Mouse (Mus musculus) hindbrain, postnatal 0 days (tissue): ENCODE measurements at regions not wholly inside any gene's neighbourhood (a gene's known extent, or its start where the extent isn't known, plus 50 kb on each side); places are given as distances from the start of the nearest gene placed in this dataset.
A peak's percentile ranks its signal among the peaks of the same experiment; 100 is the strongest.

Experiments
- ATAC-seq: fragments of 200-750 bp; cut with Nextera tagmentation; 2 replicates; pipeline ENCODE4 v1.8.0; 2017; ENCODE audit warnings: mild to moderate bottlenecking, moderate TSS enrichment, moderate library complexity
- DNase-seq: peaks from one replicate; pipeline ENCODE4 v3.0.0-alpha.2; 2015; ENCODE audit warnings: low spot score
- H3K27ac ChIP-seq: fragments of 300-500 bp; sonication (generic); 2 replicates; pipeline ENCODE4 v1.5.1; 2014; ENCODE audit warnings: mild to moderate bottlenecking
- H3K27me3 ChIP-seq: fragments of 300-500 bp; sonication (generic); 2 replicates; pipeline ENCODE4 v1.6.1; 2014; ENCODE audit warnings: low read length, mixed read lengths; ENCODE audit not compliant: insufficient read depth
- H3K36me3 ChIP-seq: fragments of 300-500 bp; sonication (generic); 2 replicates; pipeline ENCODE4 v1.6.1; 2014; ENCODE audit warnings: low read length, mixed read lengths; ENCODE audit not compliant: insufficient read depth
- H3K4me1 ChIP-seq: fragments of 300-500 bp; sonication (generic); 2 replicates; pipeline ENCODE4 v1.6.1; 2014; ENCODE audit warnings: antibody characterized with exemption, low read length, mixed read lengths; ENCODE audit not compliant: insufficient read depth
- H3K4me2 ChIP-seq: fragments of 300-500 bp; sonication (generic); 2 replicates; pipeline ENCODE4 v1.6.1; 2014; ENCODE audit warnings: low read depth, mild to moderate bottlenecking, low read length, moderate library complexity, mixed read lengths
- H3K4me3 ChIP-seq: fragments of 300-500 bp; sonication (generic); 2 replicates; pipeline ENCODE4 v1.5.1; 2014; ENCODE audit warnings: low read length
- H3K9ac ChIP-seq: fragments of 300-500 bp; sonication (generic); replicated peaks from 2 replicates; pipeline ENCODE4 v1.6.1; 2014; ENCODE audit warnings: mild to moderate bottlenecking, low read length, moderate library complexity, mixed read lengths
- H3K9me3 ChIP-seq: fragments of 300-500 bp; sonication (generic); 2 replicates; pipeline ENCODE4 v1.6.1; 2016; ENCODE audit warnings: low read length, mixed read lengths
- CTCF ChIP-seq: IDR thresholded peaks from 2 replicates; pipeline ENCODE4 v1.5.1; 2016; ENCODE audit warnings: antibody characterized with exemption, control low read depth, low read depth
- WGBS: fragments of 180-500 bp; shearing (Covaris S2); extraction: QIAGEN DNeasy Blood & Tissue Kit; methylation state at CpG from one replicate; pipeline ENCODE4 v1.1.7; 2014; 5-methylcytosine and 5-hydroxymethylcytosine counted together

- Histone ChIP-seq H3K4me1 (no peaks in the 10 kb centered on the region), H3K4me3 (no peak overlapping the region), H3K36me3 (no peaks in the 10 kb centered on the region), H3K9ac (no peak overlapping the region), H3K27me3 (no peaks in the 10 kb centered on the region), H3K4me2 (no peak overlapping the region), H3K27ac (no peak overlapping the region), H3K9me3 (no peaks in the 10 kb centered on the region)
- no peak for TF ChIP-seq CTCF
- 82% methylated on average over 3 of the region's 3 CpGs for WGBS
- no peak for ATAC-seq
- DNase-seq, result no peak
Measured at GRCm38 (mm10) chr8:98403645-98404032, 1012.6 kb downstream of the Cdh8 start.

GRCm38 (mm10) chr8:98402852-98403644 is 1013.2 kb downstream of the Cdh8 start:
- H3K27ac ChIP-seq, result no peak overlapping the region
- WGBS, result 61% methylated on average over 11 of the region's 11 CpGs
- H3K4me1 ChIP-seq, result no peaks in the 10 kb centered on the region
- H3K4me2 ChIP-seq, result no peak overlapping the region
- H3K36me3 ChIP-seq, result no peaks in the 10 kb centered on the region
- no peak for TF ChIP-seq CTCF
- no peaks in the 10 kb centered on the region for H3K9me3 ChIP-seq
- ATAC-seq, result peak; percentile 59
- H3K27me3 ChIP-seq, result no peaks in the 10 kb centered on the region
- DNase-seq, result peak; percentile 80
- H3K4me3 ChIP-seq, result no peak overlapping the region
- H3K9ac ChIP-seq, result no peak overlapping the region

DNA sequence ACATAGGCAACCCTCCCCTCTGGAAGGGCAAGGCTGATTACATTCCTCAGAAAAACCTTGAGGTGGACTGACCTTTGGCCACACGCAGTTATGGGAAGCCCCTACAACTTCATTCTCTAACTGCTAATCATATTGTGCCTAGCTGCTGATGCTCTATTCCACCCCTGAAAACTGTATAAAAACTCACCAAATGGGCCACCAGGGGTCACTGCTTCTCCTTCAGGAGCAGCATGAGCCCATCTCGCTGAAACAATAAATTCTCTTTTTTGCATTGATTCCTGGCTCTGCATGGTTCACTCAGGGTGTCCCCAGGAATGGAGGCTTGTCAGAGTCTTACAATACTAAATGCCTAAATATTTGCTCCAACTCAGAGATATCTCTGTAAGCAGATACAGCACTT is 1034.5 kb downstream of the Cdh8 start:
- Histone ChIP-seq H3K4me3 (no peak overlapping the region), H3K9me3 (peaks cover 2% of the 10 kb centered on the region; the same call in 1 of the 2 replicates), H3K27me3 (no peaks in the 10 kb centered on the region), H3K9ac (no peak overlapping the region), H3K36me3 (no peaks in the 10 kb centered on the region), H3K27ac (no peak overlapping the region), H3K4me2 (no peak overlapping the region), H3K4me1 (no peaks in the 10 kb centered on the region)
- no peak for DNase-seq
- no peak for ATAC-seq
- TF ChIP-seq CTCF, result no peak
- 93% methylated on average over 2 of the region's 2 CpGs for WGBS

DNA sequence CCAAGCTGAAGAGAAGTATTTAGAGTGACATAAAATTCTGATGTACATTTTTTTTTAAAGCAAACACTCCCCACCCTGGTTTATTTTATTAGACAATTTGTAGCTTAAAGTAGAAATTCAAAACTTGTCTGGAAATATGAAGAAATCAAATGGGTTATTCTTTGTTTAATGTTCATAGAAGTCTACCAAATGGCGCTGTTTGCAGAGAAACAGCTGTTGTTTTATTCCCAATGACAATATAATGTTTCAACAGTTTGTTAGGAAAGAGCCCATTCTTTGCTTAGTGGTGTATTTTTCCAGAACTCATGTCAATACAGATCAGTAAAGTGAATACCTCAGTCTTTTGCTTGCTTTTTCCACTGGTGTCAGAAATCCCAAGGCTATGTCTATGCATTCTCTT is 1035.9 kb downstream of the Cdh8 start:
- H3K4me2 ChIP-seq, result no peak overlapping the region
- WGBS, result 84% methylated on average over 1 of the region's 1 CpGs
- no peak for TF ChIP-seq CTCF
- H3K4me1 ChIP-seq, result no peaks in the 10 kb centered on the region
- H3K9me3 ChIP-seq, result peaks cover 2% of the 10 kb centered on the region; the same call in 1 of the 2 replicates
- ATAC-seq, result no peak
- no peak overlapping the region for H3K4me3 ChIP-seq
- no peak overlapping the region for H3K27ac ChIP-seq
- DNase-seq, result no peak
- H3K36me3 ChIP-seq, result no peaks in the 10 kb centered on the region
- H3K27me3 ChIP-seq, result no peaks in the 10 kb centered on the region
- H3K9ac ChIP-seq, result no peak overlapping the region

DNA sequence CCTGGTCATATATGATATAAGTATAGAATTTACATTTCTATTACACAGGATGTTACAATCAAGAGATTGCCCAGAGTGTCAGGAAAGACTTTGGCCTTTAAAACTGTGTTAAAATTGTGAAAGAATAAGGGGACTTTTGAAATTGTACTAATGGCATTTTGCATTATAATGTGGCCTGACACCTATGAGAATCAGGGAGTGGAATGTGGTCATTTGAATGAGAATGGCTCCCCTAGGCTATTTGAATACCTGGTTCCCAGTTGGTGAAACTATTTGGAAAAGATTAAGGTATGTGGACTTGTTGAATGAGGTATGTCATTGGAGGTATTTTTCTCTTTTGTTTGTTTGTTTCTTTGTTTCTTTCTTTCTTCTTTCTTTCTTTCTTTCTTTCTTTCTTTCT is 1038.5 kb downstream of the Cdh8 start:
- no peak overlapping the region for H3K27ac ChIP-seq
- no peak for DNase-seq
- H3K4me1 ChIP-seq, result no peaks in the 10 kb centered on the region
- no peak for TF ChIP-seq CTCF
- H3K27me3 ChIP-seq, result no peaks in the 10 kb centered on the region
- H3K4me3 ChIP-seq, result no peak overlapping the region
- H3K36me3 ChIP-seq, result no peaks in the 10 kb centered on the region
- ATAC-seq, result no peak
- no peak overlapping the region for H3K4me2 ChIP-seq
- H3K9me3 ChIP-seq, result peaks cover 2% of the 10 kb centered on the region; the same call in 1 of the 2 replicates
- no peak overlapping the region for H3K9ac ChIP-seq

GRCm38 (mm10) chr8:98372711-98373420 is 1043.4 kb downstream of the Cdh8 start:
- no peaks in the 10 kb centered on the region for H3K36me3 ChIP-seq
- no peak overlapping the region for H3K27ac ChIP-seq
- H3K4me2 ChIP-seq, result no peak overlapping the region
- no peak for TF ChIP-seq CTCF
- H3K4me1 ChIP-seq, result no peaks in the 10 kb centered on the region
- H3K9ac ChIP-seq, result no peak overlapping the region
- DNase-seq, result no peak
- WGBS, result 19% methylated on average over 3 of the region's 4 CpGs
- H3K9me3 ChIP-seq, result no peaks in the 10 kb centered on the region
- ATAC-seq, result no peak
- no peak overlapping the region for H3K4me3 ChIP-seq
- no peaks in the 10 kb centered on the region for H3K27me3 ChIP-seq
